Mouse (Mus musculus) retina, postnatal 7 days (tissue): ENCODE measurements around the gene Sox6.
"Not testable (repeated sequence)": the region's sequence is repeated elsewhere in the genome, so short reads cannot be mapped to it uniquely, and the experiment has no call there.

ENCODE experiments used
- DNase-seq: peaks from one replicate; pipeline ENCODE4 v3.0.0-alpha.2; 2012; ENCODE audit warnings: low read depth, low spot score

Sox6 gene

DNA sequence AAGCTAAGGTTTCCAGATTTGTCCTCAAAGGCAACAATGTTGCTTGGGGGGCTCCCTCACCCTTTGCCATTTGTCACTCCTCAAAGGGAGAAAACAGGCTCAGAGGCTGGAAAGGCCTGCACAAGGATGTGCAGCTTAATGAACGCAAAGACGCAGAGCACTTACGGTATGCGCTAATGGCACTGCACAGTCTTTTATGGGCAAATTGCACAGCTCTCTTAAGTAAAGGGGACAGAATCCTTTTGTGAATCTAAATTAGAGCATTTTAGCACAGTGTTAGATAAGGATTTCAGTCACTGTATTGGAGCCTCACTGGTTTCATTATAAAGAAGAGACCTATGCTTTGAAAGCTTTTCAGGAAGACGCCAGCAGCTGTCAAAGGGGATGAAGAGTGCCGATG is 375.2 kb downstream of the Sox6 start:
- no peak for DNase-seq

DNA sequence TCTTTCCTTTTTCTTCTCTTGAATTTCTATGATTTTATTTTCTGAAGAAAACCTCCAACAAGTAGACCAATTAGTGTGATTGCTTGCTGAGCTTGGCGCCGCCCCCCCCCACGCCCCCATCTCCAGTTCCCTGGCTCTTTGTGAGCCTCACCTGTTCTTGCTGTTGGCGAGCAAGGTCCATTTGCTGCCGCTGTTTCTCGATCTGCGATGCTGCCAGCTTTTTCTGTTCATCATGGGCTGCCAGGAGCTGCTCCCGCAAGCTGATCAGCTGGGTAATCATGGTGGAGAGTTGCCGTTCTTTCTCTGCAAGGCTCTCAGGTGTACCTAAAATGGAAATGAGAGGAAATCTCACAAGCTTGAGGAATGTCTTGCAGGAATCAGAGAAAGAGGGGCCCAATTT is 376.5 kb downstream of the Sox6 start:
- no peak for DNase-seq

GRCm38 (mm10) chr7:115646696-115647095 is 391.9 kb downstream of the Sox6 start:
- no peak for DNase-seq

GRCm38 (mm10) chr7:115645971-115646447 is 392.6 kb downstream of the Sox6 start:
- no peak for DNase-seq

- DNase-seq = no peak
Observed at GRCm38 (mm10) chr7:115645272-115645970, 393.2 kb downstream of the Sox6 start.

DNA sequence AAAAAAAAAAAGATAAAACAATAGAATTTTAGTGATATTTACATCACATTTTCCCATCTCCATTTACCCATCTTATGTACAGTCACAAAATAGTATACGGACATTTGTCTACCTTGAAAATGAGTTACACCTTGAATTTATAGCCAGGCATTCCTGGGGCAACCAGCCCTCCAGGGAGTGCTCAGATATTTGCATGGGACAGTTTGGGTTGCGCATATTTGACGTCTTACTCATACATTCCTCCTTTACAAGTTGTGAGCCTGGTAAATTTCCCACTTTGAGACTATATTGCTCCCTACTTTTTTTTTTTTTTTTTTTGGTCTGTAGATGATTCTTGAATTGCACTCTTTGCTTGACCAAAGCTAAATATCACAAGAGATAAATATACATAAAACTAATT is 407.9 kb downstream of the Sox6 start:
- no peak for DNase-seq

DNA sequence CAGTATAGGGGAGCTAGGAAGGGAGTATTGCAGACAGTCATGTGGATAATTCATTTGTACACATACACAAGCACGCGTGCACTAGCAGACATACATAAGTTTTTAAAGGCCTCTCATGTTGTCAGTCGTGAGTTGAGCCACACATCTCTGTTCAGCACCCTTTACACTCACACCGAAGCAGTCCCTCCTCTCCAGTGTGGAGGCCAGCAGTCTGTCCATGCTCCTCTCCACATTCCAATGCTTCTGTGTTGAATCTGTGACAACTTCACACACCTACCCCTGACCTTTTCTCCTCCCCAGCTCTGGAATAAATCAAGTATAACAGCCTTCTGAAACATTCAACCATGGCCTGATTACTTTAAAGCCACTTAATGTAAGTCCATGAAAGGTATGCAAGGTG is 408.3 kb downstream of the Sox6 start:
- no peak for DNase-seq

GRCm38 (mm10) chr7:115628766-115629165 is 409.8 kb downstream of the Sox6 start:
- DNase-seq = no peak

GRCm38 (mm10) chr7:115625956-115626355 is 412.6 kb downstream of the Sox6 start:
- no peak for DNase-seq

GRCm38 (mm10) chr7:115624907-115625552 is 413.6 kb downstream of the Sox6 start:
- no peak for DNase-seq

GRCm38 (mm10) chr7:115624451-115624850 is 414.1 kb downstream of the Sox6 start:
- no peak for DNase-seq

GRCm38 (mm10) chr7:115615697-115616237 is 422.8 kb downstream of the Sox6 start:
- DNase-seq = no peak

DNA sequence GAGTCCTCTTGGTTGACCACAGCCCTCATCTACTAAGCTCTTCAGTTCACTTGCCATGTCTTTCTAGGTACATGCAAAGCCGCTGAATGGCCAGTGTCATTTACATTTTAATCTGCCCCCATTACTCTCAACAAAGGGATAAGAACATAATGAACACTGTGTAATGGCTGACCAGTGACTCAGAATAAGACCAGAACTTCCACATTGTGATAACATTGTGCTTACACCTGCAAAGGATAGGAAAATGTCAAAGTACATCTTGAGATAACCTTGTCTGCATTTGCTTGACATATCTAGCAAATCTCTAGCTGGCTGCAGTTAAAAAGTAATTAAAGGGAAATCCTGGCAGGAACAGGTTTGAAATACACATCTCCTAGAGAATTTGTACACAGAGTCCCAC is 431.1 kb downstream of the Sox6 start:
- DNase-seq = no peak

- DNase-seq = not testable (repeated sequence)
Observed at GRCm38 (mm10) chr7:115606125-115606524, 432.5 kb downstream of the Sox6 start.

- no peak for DNase-seq
Observed at GRCm38 (mm10) chr7:115604883-115605282, 433.7 kb downstream of the Sox6 start.

DNA sequence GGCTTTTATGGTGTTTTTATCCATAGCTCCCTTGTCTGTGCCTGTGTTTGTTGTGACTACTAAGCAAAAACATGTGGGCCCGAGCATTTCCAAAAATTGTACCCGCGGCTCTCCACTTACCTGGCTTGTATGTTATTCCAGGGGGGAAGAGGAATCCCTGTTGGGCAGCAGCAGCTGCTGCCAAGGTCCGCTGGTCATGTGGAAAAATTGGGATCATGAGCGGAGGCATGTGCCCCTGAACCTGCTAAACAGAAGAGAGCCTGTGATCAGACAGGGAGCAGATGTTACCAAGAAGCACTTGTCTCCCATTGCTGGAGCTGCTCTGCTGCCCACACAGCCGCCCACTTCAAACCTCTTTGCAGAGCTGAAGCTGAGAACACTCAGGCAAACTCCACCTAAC is 441.2 kb downstream of the Sox6 start:
- DNase-seq = no peak

GRCm38 (mm10) chr7:115580461-115580860 is 458.1 kb downstream of the Sox6 start:
- no peak for DNase-seq

DNA sequence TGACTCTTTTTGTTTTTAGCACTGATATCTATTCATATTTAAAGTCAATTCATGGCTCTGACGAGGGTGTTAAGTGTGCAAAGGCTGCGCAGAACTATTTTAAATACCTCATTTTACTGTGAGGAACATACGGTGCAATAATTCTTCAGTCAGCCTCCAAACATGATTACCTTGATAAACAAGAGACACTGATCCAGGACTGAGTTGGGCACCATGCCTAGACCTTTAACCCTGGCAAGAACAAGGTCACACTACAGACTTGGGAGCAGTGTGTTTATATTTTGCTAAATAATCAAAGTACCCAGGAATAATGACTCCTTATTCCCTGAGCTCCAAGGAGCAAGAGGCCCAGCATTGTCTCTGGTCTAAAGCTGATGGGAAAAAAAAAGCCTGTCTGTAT is 458.8 kb downstream of the Sox6 start:
- no peak for DNase-seq

DNA sequence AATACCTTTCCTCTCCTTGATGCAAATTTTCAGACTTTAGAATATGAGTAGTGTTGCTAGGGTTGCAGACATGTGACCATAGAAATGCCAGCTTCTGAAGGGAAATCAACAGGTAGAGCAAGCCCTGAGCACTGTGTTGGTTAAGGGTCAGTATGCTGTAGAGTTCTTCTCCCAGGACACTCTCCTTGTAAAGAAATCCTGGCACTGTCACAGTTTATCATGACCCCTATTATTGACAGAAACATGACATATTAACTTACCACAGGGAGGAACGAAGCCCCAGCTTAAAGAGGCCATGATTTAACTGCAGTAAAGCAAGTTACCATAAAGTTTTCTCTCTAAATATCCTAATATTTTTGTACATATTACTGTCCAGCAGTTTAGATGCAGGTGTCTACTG is 462.2 kb downstream of the Sox6 start:
- DNase-seq = no peak

GRCm38 (mm10) chr7:115574834-115575233 is 463.8 kb downstream of the Sox6 start:
- no peak for DNase-seq

DNA sequence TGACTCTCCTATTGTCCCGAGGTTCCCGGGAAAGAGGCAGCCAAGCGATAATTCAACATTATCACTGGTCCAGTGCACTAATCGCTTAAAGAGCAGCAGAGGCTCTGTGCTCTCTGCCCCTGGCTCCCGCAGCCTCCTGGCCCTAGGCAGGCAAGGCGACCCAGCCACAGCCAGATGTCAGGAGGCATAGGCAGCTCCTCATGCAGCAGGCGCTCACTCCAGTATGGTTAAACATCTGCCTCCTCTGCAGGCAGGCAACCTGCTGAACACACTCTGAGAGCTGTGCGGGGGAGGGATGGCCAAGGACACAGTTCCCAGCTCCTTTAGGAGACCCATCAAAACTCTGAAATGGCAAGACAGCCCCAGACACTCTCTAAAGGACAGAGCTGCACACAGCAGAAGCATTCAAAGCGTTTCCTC is 469.8 kb downstream of the Sox6 start:
- DNase-seq = peak; percentile 28

GRCm38 (mm10) chr7:115568301-115568700 is 470.3 kb downstream of the Sox6 start:
- no peak for DNase-seq

GRCm38 (mm10) chr7:115566818-115567217 is 471.8 kb downstream of the Sox6 start:
- DNase-seq = no peak
